Mouse (Mus musculus) ES-E14 (cell line): ENCODE results near the gene Guca1b. TPM values are rescaled to one million over a fixed set of nuclear protein-coding genes. Genes with fewer than 3 reads are reported as not detected.
A peak's percentile ranks its signal among the peaks of the same experiment; 100 is the strongest.

Source experiments
- DNase-seq: peaks from one replicate; pipeline ENCODE4 v3.0.0-alpha.2; 2013; ENCODE audit warnings: low read depth, low spot score
- H3K27ac ChIP-seq: 2 replicates; pipeline ENCODE4 v1.5.1; 2012; ENCODE audit warnings: low read depth, mild to moderate bottlenecking, low read length, moderate library complexity, mixed read lengths; ENCODE audit not compliant: poor library complexity, insufficient read depth, severe bottlenecking
- H3K36me3 ChIP-seq: 2 replicates; pipeline ENCODE4 v1.6.1; 2012; ENCODE audit warnings: mild to moderate bottlenecking, low read length, moderate library complexity, mixed read lengths; ENCODE audit not compliant: control insufficient read depth, poor library complexity, insufficient read depth, severe bottlenecking
- H3K4me1 ChIP-seq, 2 experiments: fragments of 150-350 bp in 1 of 2; sonication (generic) in 1 of 2; 2 replicates each; pipeline ENCODE4 v1.6.1; 2012; ENCODE audit warnings: low read length in 2 of 2, mild to moderate bottlenecking in 1 of 2, mixed read lengths in 1 of 2; ENCODE audit not compliant: control insufficient read depth in 2 of 2, insufficient read depth in 2 of 2, poor library complexity in 1 of 2
- H3K4me3 ChIP-seq, 2 experiments: fragments of 150-350 bp in 1 of 2; sonication (generic) in 1 of 2; 2 replicates each; pipeline ENCODE4 v1.5.1; 2012; ENCODE audit warnings: low read length in 2 of 2, low read depth in 1 of 2, mild to moderate bottlenecking in 1 of 2, mixed read lengths in 1 of 2; ENCODE audit not compliant: insufficient read depth in 1 of 2, poor library complexity in 1 of 2, severe bottlenecking in 1 of 2
- H3K9ac ChIP-seq: 2 replicates; pipeline ENCODE4 v1.6.1; 2012; ENCODE audit warnings: low read depth, mild to moderate bottlenecking, low read length, mixed read lengths; ENCODE audit not compliant: poor library complexity, insufficient read depth, severe bottlenecking
- H3K9me3 ChIP-seq: fragments of 150-350 bp; sonication (generic); 2 replicates; pipeline ENCODE4 v1.6.1; 2012; ENCODE audit warnings: low read depth, mild to moderate bottlenecking, low read length; ENCODE audit not compliant: control insufficient read depth, insufficient read depth
- CHD2 ChIP-seq: IDR thresholded peaks from 2 replicates; pipeline ENCODE4 v1.6.1; 2014; ENCODE audit warnings: mild to moderate bottlenecking, low read depth, low read length, inconsistent platforms
- HCFC1 ChIP-seq: IDR thresholded peaks from 2 replicates; pipeline ENCODE4 v1.6.1; 2012; ENCODE audit warnings: low read length, inconsistent platforms, borderline replicate concordance; ENCODE audit not compliant: insufficient read depth
- MAFK ChIP-seq: IDR thresholded peaks from 2 replicates; pipeline ENCODE4 v1.6.1; 2014; ENCODE audit warnings: mild to moderate bottlenecking, low read depth, low read length, inconsistent platforms; ENCODE audit not compliant: insufficient read depth
- ZC3H11A ChIP-seq: IDR thresholded peaks from 2 replicates; pipeline ENCODE4 v1.6.1; 2012; ENCODE audit warnings: low read depth, mild to moderate bottlenecking, inconsistent platforms, low read length, borderline replicate concordance
- ZNF384 ChIP-seq: IDR thresholded peaks from 2 replicates; pipeline ENCODE4 v1.6.1; 2012; ENCODE audit warnings: low read depth, low read length, inconsistent platforms
- in situ Hi-C, 2 experiments: fragments of 600-800 bp; cut with MboI; formaldehyde crosslinking; loops; one replicate each; pipeline ENCODE4 v1.15.1; 2025; ENCODE audit warnings: low sequenced_read_pairs in 2 of 2, inconsistent platforms in 1 of 2; ENCODE audit not compliant: unreplicated experiment in 2 of 2
- total RNA-seq: library from RNA; depleted of rRNA; stranded (reverse); fragments of 300-350 nt; gene quantifications from 2 replicates; pipeline ENCODE4 v1.2.3, GENCODE M21; 2012

The Guca1b gene
- total RNA-seq, 1 experiment, result not detected

DNA sequence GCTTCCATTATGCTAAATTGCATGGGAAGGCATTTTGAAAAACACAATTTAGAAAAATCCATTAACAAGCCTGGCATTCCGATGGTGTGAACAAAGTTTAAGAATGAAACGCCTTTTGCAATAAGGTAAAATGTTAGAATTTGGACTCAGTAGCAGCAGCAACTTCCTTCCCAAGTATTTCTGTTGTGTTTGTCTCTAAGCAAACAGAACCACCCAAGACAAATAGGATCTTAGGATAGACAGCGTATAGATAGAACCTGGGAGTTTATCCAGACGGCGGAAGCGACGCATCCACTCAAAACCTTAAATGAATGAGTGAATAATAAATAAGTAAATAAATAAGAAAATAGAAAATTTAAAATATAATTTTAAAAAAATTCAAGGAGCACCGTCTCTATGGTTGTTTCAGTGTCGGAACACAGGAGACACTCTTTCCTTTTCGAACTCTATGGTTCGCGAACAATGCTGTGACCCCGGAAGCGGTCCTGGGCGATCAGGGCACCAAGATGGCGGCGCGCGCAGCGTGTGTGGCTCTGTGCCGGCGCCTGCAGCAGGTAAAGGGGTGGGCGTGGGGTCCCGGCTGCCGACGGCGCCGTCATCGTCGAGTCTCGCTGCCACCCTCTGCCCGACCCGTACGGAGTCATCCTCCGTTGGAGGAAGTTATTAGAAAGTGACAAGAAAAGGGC is 16.6 kb upstream of the Guca1b start, which contains the start of gene Mrps10:
Gene Mrps10, plus strand, starts transcription at position 487 of the 686 bp plus-strand sequence.
- in situ Hi-C loops, result no loop called here
- peak; percentile 88 for DNase-seq
- Histone ChIP-seq H3K36me3 (peaks cover 7% of the 10 kb centered on the region; the same call in 1 of the 2 replicates), H3K9ac (peak within 1 kb of the TSS; percentile 77), H3K4me3 (peak within 1 kb of the TSS; percentile 74 to 96), H3K9me3 (no peaks in the 10 kb centered on the region), H3K27ac (0 out of 2 replicates have a peak within 1 kb of the TSS, but pooled peaks have one; percentile 1), H3K4me1 (peaks cover 2 to 6% of the 10 kb centered on the region in 2 experiments; a peak in 1 of 4 replicates)
- TF ChIP-seq MAFK (no peak), ZC3H11A (no peak), HCFC1 (peak; percentile 72; the same call in 1 of the 2 replicates)

- Histone ChIP-seq H3K4me3 (peak overlapping the region; percentile 74 to 96), H3K36me3 (peaks cover 10% of the 10 kb centered on the region), H3K9me3 (no peaks in the 10 kb centered on the region), H3K4me1 (peaks cover 2 to 6% of the 10 kb centered on the region in 2 experiments; a peak in 1 of 4 replicates), H3K27ac (0 out of 2 replicates have a peak overlapping the region, but pooled peaks have one; percentile 1), H3K9ac (peak overlapping the region; percentile 77)
- in situ Hi-C loops, result no loop called here
- DNase-seq, result no peak
- no peak for TF ChIP-seq MAFK
- TF ChIP-seq HCFC1, result no peak
- no peak for TF ChIP-seq ZNF384
- no peak for TF ChIP-seq CHD2
- no peak for TF ChIP-seq ZC3H11A
Measured at GRCm38 (mm10) chr17:47369087-47369443, 16.1 kb upstream of the Guca1b start.

DNA sequence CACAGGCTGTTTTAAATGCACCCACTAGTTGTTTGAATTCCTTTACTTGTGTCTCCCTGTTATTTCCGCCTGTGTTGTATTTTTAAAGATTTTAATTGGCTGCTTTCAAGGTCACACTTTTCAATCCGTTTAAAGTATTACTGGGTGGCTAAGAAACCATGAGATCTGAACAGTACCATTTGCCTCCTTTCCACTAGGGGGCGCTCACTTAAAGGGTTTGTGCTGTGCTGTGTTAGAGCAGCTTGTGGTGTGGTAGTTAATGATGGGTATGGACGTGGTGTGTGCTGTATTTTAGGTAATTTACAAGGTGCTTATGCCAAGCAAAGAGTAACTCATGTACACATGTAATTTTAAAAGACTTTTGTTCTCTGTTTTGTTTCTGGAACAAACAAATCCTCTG is 13.7 kb upstream of the Guca1b start:
- Histone ChIP-seq H3K9ac (peak overlapping the region; percentile 14; the same call in 1 of the 2 replicates), H3K36me3 (peaks cover 29% of the 10 kb centered on the region), H3K4me3 (no peak overlapping the region), H3K9me3 (no peaks in the 10 kb centered on the region), H3K27ac (no peak overlapping the region), H3K4me1 (peaks cover 2 to 6% of the 10 kb centered on the region in 2 experiments; a peak in 1 of 4 replicates)
- in situ Hi-C loops, result no loop called here
- peak; percentile 74 for DNase-seq
- peak; percentile 22; the same call in 1 of the 2 replicates for TF ChIP-seq ZC3H11A
- no peak for TF ChIP-seq CHD2

DNA sequence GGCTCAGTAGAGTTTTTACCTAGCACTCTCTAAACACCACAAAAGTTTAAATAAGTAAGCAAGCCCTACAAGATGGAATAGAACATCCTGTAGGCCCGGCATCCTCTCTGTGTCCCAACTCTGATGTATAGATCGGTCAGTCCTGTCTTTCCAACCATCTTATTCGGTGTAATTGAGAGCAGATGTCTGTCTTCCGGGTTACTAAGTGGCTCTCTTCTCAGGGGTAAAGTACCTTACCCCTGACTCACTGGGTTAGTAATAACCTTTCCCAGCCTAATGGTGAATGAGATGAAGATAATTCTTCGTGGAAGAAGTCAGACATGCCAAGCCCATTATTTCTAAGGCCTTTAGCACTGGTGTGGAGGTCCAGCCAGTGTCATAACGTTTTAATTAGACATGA is 11.2 kb upstream of the Guca1b start:
- Histone ChIP-seq H3K4me1 (peaks cover 2 to 8% of the 10 kb centered on the region in 2 experiments; a peak in 1 of 4 replicates), H3K27ac (no peak overlapping the region), H3K9ac (no peak overlapping the region), H3K36me3 (peaks cover 39% of the 10 kb centered on the region), H3K9me3 (no peaks in the 10 kb centered on the region), H3K4me3 (no peak overlapping the region)
- TF ChIP-seq MAFK, result no peak
- DNase-seq, result no peak
- in situ Hi-C loops, result no loop called here
